Comparison of ENCODE assay signal across 8 mouse cellular contexts in the genomic region with DNA sequence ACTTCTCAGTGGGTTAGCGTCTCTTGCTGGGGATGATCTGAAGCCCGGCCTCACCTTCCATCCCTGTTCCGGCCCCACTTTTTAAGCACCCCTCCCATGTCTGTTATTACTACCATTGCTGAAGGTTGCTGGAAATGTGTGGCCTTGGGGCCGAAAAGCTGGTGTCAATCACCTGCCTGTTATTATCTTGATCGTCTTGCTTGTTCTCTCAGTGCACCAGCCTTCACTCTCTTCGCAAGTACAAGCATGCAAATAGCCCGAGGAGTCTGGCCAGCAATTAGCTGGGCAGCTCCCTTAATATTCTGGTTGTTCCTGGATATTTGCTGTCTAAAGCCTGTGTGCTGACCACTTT. TPM values are rescaled to one million over a fixed set of nuclear protein-coding genes. Genes with fewer than 3 reads are reported as not detected.
DNase-seq lines count a peak whose midpoint lies in the region; ATAC-seq and TF ChIP-seq lines count a peak whose summit lies in the region.

No protein-coding gene starts in this region.

- under 1% methylated on average over 7 of the region's 7 CpGs for WGBS in heart, embryonic 12.5 days
- 1% methylated on average over 7 of the region's 7 CpGs for WGBS in heart, embryonic 15.5 days
- WGBS in small intestine, adult 2 months, result 3% methylated on average over 7 of the region's 7 CpGs

- no peak for DNase-seq in heart, adult 9 months (ENCODE audit: low spot score in 2 of 2)
- DNase-seq in liver, result peak; percentile 22
- no peak for DNase-seq in frontal cortex, postnatal 14 days (ENCODE audit: low spot score in 2 of 2)

- H3K9me3 ChIP-seq in heart, embryonic 12.5 days (replicated peaks), result no peaks in the 10 kb centered on the region
- H3K9me3 ChIP-seq in heart, embryonic 15.5 days (replicated peaks), result no peaks in the 10 kb centered on the region

- peak overlapping the region; percentile 99 for H3K9ac ChIP-seq in heart, embryonic 12.5 days
- peak overlapping the region; percentile 98 for H3K9ac ChIP-seq in heart, embryonic 15.5 days

- no peak for ATAC-seq in heart, embryonic 12.5 days (ENCODE audit: insufficient number of reproducible peaks, low FRiP score)
- ATAC-seq in heart, embryonic 15.5 days (replicated peaks; ENCODE audit: insufficient number of reproducible peaks, insufficient read depth, low FRiP score, low read depth), result no peak
- ATAC-seq in cerebellum, adult (ENCODE audit: insufficient number of reproducible peaks, low FRiP score, low TSS enrichment), result no peak

- no peaks in the 10 kb centered on the region for H3K36me3 ChIP-seq in heart, embryonic 12.5 days
- H3K36me3 ChIP-seq in heart, embryonic 15.5 days, result no peaks in the 10 kb centered on the region
- H3K36me3 ChIP-seq in small intestine, adult 2 months (ENCODE audit: control insufficient read depth, insufficient read depth, low read length), result peaks cover 2% of the 10 kb centered on the region; the same call in 1 of the 2 replicates

- H3K4me2 ChIP-seq in heart, embryonic 12.5 days, result peak overlapping the region; percentile 92
- peak overlapping the region; percentile 75 for H3K4me2 ChIP-seq in heart, embryonic 15.5 days

- 0 out of 2 replicates have a peak, but pooled peaks have one; percentile 13 for TF ChIP-seq CTCF in bone marrow macrophage, adult 2 months (IDR thresholded peaks at IDR 0.05; ENCODE audit: low read depth, low read length)
- TF ChIP-seq CTCF in small intestine, adult 2 months (IDR thresholded peaks at IDR 0.05; ENCODE audit: extremely low read depth, insufficient read length, insufficient replicate concordance, low read depth, low read length), result no peak

- peak overlapping the region; percentile 93 for H3K4me3 ChIP-seq in heart, embryonic 12.5 days
- H3K4me3 ChIP-seq in bone marrow macrophage, adult 2 months (ENCODE audit: insufficient read depth, low read length), result peak overlapping the region; percentile 94
- peak overlapping the region; percentile 91 for H3K4me3 ChIP-seq in heart, embryonic 15.5 days
- peak overlapping the region; percentile 86 for H3K4me3 ChIP-seq in small intestine, adult 2 months (ENCODE audit: low read depth, low read length)

- H3K27ac ChIP-seq in heart, embryonic 12.5 days (ENCODE audit: poor library complexity, severe bottlenecking), result peak overlapping the region; percentile 96
- peak overlapping the region; percentile 40; the same call in 1 of the 2 replicates for H3K27ac ChIP-seq in bone marrow macrophage, adult 2 months (ENCODE audit: insufficient read depth, low read depth, low read length)
- H3K27ac ChIP-seq in heart, embryonic 15.5 days, result peak overlapping the region; percentile 94
- H3K27ac ChIP-seq in small intestine, adult 2 months (ENCODE audit: insufficient read depth, low read depth, low read length), result 0 out of 2 replicates have a peak overlapping the region, but pooled peaks have one; percentile 13

- no peak for TF ChIP-seq POLR2A in bone marrow macrophage, adult 2 months (IDR thresholded peaks at IDR 0.05; ENCODE audit: borderline replicate concordance, low read depth, low read length)
- no peak for TF ChIP-seq POLR2A in small intestine, adult 2 months (IDR thresholded peaks at IDR 0.05; ENCODE audit: low read depth, low read length)

- H3K27me3 ChIP-seq in heart, embryonic 12.5 days (replicated peaks), result no peaks in the 10 kb centered on the region
- H3K27me3 ChIP-seq in heart, embryonic 15.5 days, result no peaks in the 10 kb centered on the region
- no peaks in the 10 kb centered on the region for H3K27me3 ChIP-seq in small intestine, adult 2 months (ENCODE audit: control insufficient read depth, insufficient read depth, low read length)

- peaks cover 28% of the 10 kb centered on the region for H3K4me1 ChIP-seq in heart, embryonic 12.5 days (replicated peaks)
- H3K4me1 ChIP-seq in bone marrow macrophage, adult 2 months (ENCODE audit: control insufficient read depth, insufficient read depth, low read length), result peaks cover 14% of the 10 kb centered on the region
- H3K4me1 ChIP-seq in heart, embryonic 15.5 days (replicated peaks), result peaks cover 43% of the 10 kb centered on the region
- H3K4me1 ChIP-seq in small intestine, adult 2 months (ENCODE audit: control insufficient read depth, insufficient read depth, insufficient read length, low read length), result peaks cover 7% of the 10 kb centered on the region; the same call in 1 of the 2 replicates

RNA-seq across cellular contexts. Expression of gene Socs7, which starts 1.3 kb away (rescaled TPM):
- 5.4 and 6.0 TPM in 2 replicates for polyA plus RNA-seq in heart, embryonic 12.5 days (2016; fragmentation: Nextera tagmentation; extraction: Ambion mirVana)
- 9.2 and 10.3 TPM in 2 replicates for polyA plus RNA-seq in bone marrow macrophage, adult 2 months (2012; ENCODE audit: insufficient read depth, insufficient read length, missing spikeins)
- 3.0 and 3.5 TPM in 2 replicates for polyA plus RNA-seq in heart, embryonic 15.5 days (2015; fragmentation: Nextera tagmentation; extraction: Ambion mirVana)
- 2.5 and 4.6 TPM in 2 replicates for polyA plus RNA-seq in small intestine, adult 2 months (2012; rRNA removed)

RNA-seq across cellular contexts. Expression of gene Gpr179, which starts 11.7 kb away (rescaled TPM):
- 0.06 and 0.08 TPM in 2 replicates for polyA plus RNA-seq in heart, embryonic 12.5 days (2016; fragmentation: Nextera tagmentation; extraction: Ambion mirVana)
- polyA plus RNA-seq in bone marrow macrophage, adult 2 months (2012; ENCODE audit: insufficient read depth, insufficient read length, missing spikeins), result 0.12 TPM in 1 of 2 replicates, not detected in the other
- polyA plus RNA-seq in heart, embryonic 15.5 days (2015; fragmentation: Nextera tagmentation; extraction: Ambion mirVana), result 0.05 and 0.10 TPM in 2 replicates
- polyA plus RNA-seq in small intestine, adult 2 months (2012; rRNA removed), result 0.03 TPM in 2 replicates

RNA-seq across cellular contexts. Expression of gene Mrpl45, which starts 48.1 kb away (rescaled TPM):
- polyA plus RNA-seq in heart, embryonic 12.5 days (2016; fragmentation: Nextera tagmentation; extraction: Ambion mirVana), result 62.7 and 63.4 TPM in 2 replicates
- polyA plus RNA-seq in bone marrow macrophage, adult 2 months (2012; ENCODE audit: insufficient read depth, insufficient read length, missing spikeins), result 33.0 and 37.6 TPM in 2 replicates
- 53.4 and 54.4 TPM in 2 replicates for polyA plus RNA-seq in heart, embryonic 15.5 days (2015; fragmentation: Nextera tagmentation; extraction: Ambion mirVana)
- 4.9 and 8.6 TPM in 2 replicates for polyA plus RNA-seq in small intestine, adult 2 months (2012; rRNA removed)

RNA-seq across cellular contexts. Expression of gene Arhgap23, which starts 51.7 kb away (rescaled TPM):
- 12.4 and 12.5 TPM in 2 replicates for polyA plus RNA-seq in heart, embryonic 12.5 days (2016; fragmentation: Nextera tagmentation; extraction: Ambion mirVana)
- 7.5 and 9.2 TPM in 2 replicates for polyA plus RNA-seq in bone marrow macrophage, adult 2 months (2012; ENCODE audit: insufficient read depth, insufficient read length, missing spikeins)
- 6.0 and 7.8 TPM in 2 replicates for polyA plus RNA-seq in heart, embryonic 15.5 days (2015; fragmentation: Nextera tagmentation; extraction: Ambion mirVana)
- polyA plus RNA-seq in small intestine, adult 2 months (2012; rRNA removed), result 11.1 and 12.1 TPM in 2 replicates

Comparison
In these comparisons a context has a peak if more than half of its experiments do, and no peak if none do; other contexts are left out.
1. H3K27ac ChIP-seq: peak in every context shown above with its lines; median percentile 96 in heart, embryonic 12.5 days; 94 in heart, embryonic 15.5 days; 40 in bone marrow macrophage, adult 2 months; 13 in small intestine, adult 2 months.